Mouse (Mus musculus): Measurements from ENCODE around the gene Ddx41. TPM values are rescaled to one million over a fixed set of nuclear protein-coding genes. Genes with fewer than 3 reads are reported as not detected.

Gene Ddx41
- total RNA-seq, 2 experiments from 2014 or later: 40.6 to 47.1 TPM

Small RNAs within 50 kb of the gene (microRNA-seq; reads per million reads assigned to microRNA genes)
- 0.61 to 0.95 reads per million in 2 experiments for gene Mir6945 (ENCODE audit: borderline number of aligned reads in 2 of 2)

Other genes with a start within 250 kb of the Ddx41 start
- 100 to 1,000 TPM; 132 to 143 TPM for gene Prelid1, start 216.2 kb downstream of the Ddx41 start, total RNA-seq (2021)
- gene Rab24, start 214.7 kb downstream of the Ddx41 start, total RNA-seq (2021): 10 to 100 TPM; 52.3 to 52.7 TPM
- under 1 TPM; 0.46 to 0.58 TPM for gene Mxd3, start 206.8 kb downstream of the Ddx41 start, total RNA-seq (2021)
- gene Lman2, start 173.9 kb downstream of the Ddx41 start, total RNA-seq (2021): 100 to 1,000 TPM; 113 to 121 TPM
- gene Rgs14, start 166.9 kb downstream of the Ddx41 start, total RNA-seq (2021): under 1 TPM; 0.76 to 0.96 TPM
- gene Slc34a1, start 138.5 kb downstream of the Ddx41 start, total RNA-seq (2021): 1 to 10 TPM in 1 of 2 experiments, not detected in 1; 2.9 TPM
- not detected for gene Pfn3, start 121.4 kb downstream of the Ddx41 start, total RNA-seq (2021)
- gene F12, start 109.9 kb downstream of the Ddx41 start, total RNA-seq (2021): not detected
- 10 to 100 TPM; 27.1 to 33.1 TPM for gene Grk6, start 91.6 kb downstream of the Ddx41 start, total RNA-seq (2021)
- 1 to 10 TPM; 1.9 to 2.2 TPM for gene Prr7, start 72.4 kb downstream of the Ddx41 start, total RNA-seq (2021)
- 10 to 100 TPM; 11.1 to 16.2 TPM for gene Dbn1, start 48.5 kb downstream of the Ddx41 start, total RNA-seq (2021)
- gene Pdlim7, start 23.0 kb downstream of the Ddx41 start, total RNA-seq (2021): 10 to 100 TPM; 11.6 to 26.8 TPM
- 1 to 10 TPM; 5.1 to 5.3 TPM for gene Dok3, start 7.4 kb downstream of the Ddx41 start, total RNA-seq (2021)
- 10 to 100 TPM; 45.5 to 52.7 TPM for gene Fam193b, start 34.5 kb upstream of the Ddx41 start, total RNA-seq (2021)
- gene Tmed9, start 37.1 kb upstream of the Ddx41 start, total RNA-seq (2021): 100 to 1,000 TPM; 141 to 184 TPM
- gene B4galt7, start 63.2 kb upstream of the Ddx41 start, total RNA-seq (2021): 10 to 100 TPM; 11.7 to 16.1 TPM
- gene Caml, start 86.3 kb upstream of the Ddx41 start, total RNA-seq (2021): 10 to 100 TPM; 27.4 to 32.4 TPM
- 10 to 100 TPM; 24.0 to 36.4 TPM for gene Ddx46, start 98.4 kb upstream of the Ddx41 start, total RNA-seq (2021)
- gene B230219D22Rik, start 156.5 kb upstream of the Ddx41 start, total RNA-seq (2021): 10 to 100 TPM; 45.9 to 56.8 TPM
- 10 to 100 TPM; 71.2 to 73.8 TPM for gene Txndc15, start 178.0 kb upstream of the Ddx41 start, total RNA-seq (2021)
- gene Pcbd2, start 190.7 kb upstream of the Ddx41 start, total RNA-seq (2021): 10 to 100 TPM; 75.9 to 84.6 TPM
- gene Catsper3, start 247.9 kb upstream of the Ddx41 start, total RNA-seq (2021): not detected

Data from adrenal gland, adult 18-20 months (tissue).